Mouse (Mus musculus) midbrain, embryonic 12.5 days (tissue): Measurements from ENCODE around the gene Knl1. TPM values are rescaled to one million over a fixed set of nuclear protein-coding genes. Genes with fewer than 3 reads are reported as not detected.
"Not testable (repeated sequence)": the region's sequence is repeated elsewhere in the genome, so short reads cannot be mapped to it uniquely, and the experiment has no call there.

Experiments used
- ATAC-seq: fragments of 200-750 bp; cut with Nextera tagmentation; 2 replicates; pipeline ENCODE4 v1.8.0; 2017; ENCODE audit warnings: low read depth, moderate TSS enrichment, moderate library complexity; ENCODE audit not compliant: low FRiP score
- H3K27ac ChIP-seq: fragments of 300-500 bp; sonication (generic); replicated peaks from 2 replicates; pipeline ENCODE4 v1.5.1; 2016; ENCODE audit warnings: mild to moderate bottlenecking
- H3K27me3 ChIP-seq: fragments of 300-500 bp; sonication (generic); 2 replicates; pipeline ENCODE4 v1.6.1; 2016; ENCODE audit warnings: mild to moderate bottlenecking
- H3K36me3 ChIP-seq: fragments of 300-500 bp; sonication (generic); 2 replicates; pipeline ENCODE4 v1.6.1; 2016
- H3K4me1 ChIP-seq: fragments of 300-500 bp; sonication (generic); 2 replicates; pipeline ENCODE4 v1.6.1; 2016
- H3K4me2 ChIP-seq: fragments of 300-500 bp; sonication (generic); replicated peaks from 2 replicates; pipeline ENCODE4 v1.6.1; 2016; ENCODE audit warnings: mild to moderate bottlenecking, moderate library complexity
- H3K4me3 ChIP-seq: fragments of 300-500 bp; sonication (generic); 2 replicates; pipeline ENCODE4 v1.5.1; 2016; ENCODE audit warnings: mild to moderate bottlenecking
- H3K9ac ChIP-seq: fragments of 300-500 bp; sonication (generic); replicated peaks from 2 replicates; pipeline ENCODE4 v1.6.1; 2016; ENCODE audit warnings: mild to moderate bottlenecking, moderate library complexity
- H3K9me3 ChIP-seq: fragments of 300-500 bp; sonication (generic); 2 replicates; pipeline ENCODE4 v1.6.1; 2016; ENCODE audit warnings: mild to moderate bottlenecking
- WGBS: fragments of 180-500 bp; shearing (Covaris S2); methylation state at CpG from one replicate; pipeline ENCODE4 v1.1.7; 2016; 5-methylcytosine and 5-hydroxymethylcytosine counted together
- polyA plus RNA-seq: library from polyadenylated mRNA; unstranded; fragments of >200 nt; fragmentation: Nextera tagmentation; extraction: Ambion mirVana; gene quantifications from 2 replicates; pipeline ENCODE4 v1.2.1, GENCODE M21; 2016

The Knl1 gene
- polyA plus RNA-seq: 60.3 and 61.9 TPM in 2 replicates

DNA sequence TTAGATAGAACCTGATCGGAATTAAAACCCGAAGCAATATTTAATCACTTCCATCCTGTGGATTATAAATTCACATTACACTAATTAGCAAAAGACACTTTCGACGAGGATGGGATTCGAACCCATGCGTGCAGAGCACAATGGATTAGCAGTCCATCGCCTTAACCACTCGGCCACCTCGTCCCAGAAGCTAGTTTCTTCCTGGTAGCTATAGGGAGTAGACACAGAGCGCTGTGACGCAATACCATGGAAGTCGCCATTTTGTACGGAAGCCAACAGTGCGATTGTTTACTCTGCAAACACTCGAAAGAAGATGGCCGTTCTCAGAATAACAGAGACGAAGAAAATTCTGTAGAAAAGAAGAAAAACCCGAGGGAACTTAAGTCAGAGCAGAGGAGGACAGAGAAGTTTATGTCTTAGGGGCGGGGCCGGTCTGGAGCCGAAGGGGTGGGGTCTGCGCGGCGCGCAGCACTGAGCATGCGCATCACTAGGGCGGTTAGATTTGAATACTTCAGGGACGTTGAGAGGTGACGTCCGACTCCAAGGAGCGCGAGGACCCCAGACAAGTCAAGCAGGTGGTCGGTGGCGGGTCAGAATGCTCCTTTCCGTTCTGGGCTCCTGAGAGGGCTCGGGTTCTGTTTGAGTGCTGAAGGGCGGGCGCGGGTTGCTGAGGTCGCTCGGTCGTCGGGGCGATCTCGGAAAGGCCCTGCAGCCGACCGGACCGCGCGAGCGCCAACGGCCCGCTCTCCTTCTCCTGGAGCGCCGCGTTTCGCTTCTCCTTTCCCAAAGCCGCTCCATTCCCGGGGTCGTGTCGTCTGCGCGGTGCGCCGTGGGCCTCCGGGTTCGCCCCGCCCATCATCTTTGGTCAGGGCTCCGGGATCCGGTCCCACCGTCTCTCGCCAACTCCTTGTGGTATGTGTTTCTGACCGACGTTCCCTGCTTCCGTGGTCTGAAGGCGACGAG, at the start of gene Knl1:
Gene Knl1, plus strand, starts transcription at position 471 of the 963 bp plus-strand sequence.
- peak; percentile 97 for ATAC-seq
- under 1% methylated on average over 73 of the region's 77 CpGs for WGBS
- H3K27me3 ChIP-seq: no peaks in the 10 kb centered on the region
- peak within 1 kb of the TSS; percentile 58 for H3K4me2 ChIP-seq
- peak within 1 kb of the TSS; percentile 81 for H3K4me3 ChIP-seq
- peak within 1 kb of the TSS; percentile 88 for H3K27ac ChIP-seq
- H3K9me3 ChIP-seq: no peaks in the 10 kb centered on the region
- H3K9ac ChIP-seq: peak within 1 kb of the TSS; percentile 65
- peaks cover 13% of the 10 kb centered on the region for H3K4me1 ChIP-seq
- 0 out of 2 replicates have a peak, but pooled peaks cover 3% of the 10 kb centered on the region for H3K36me3 ChIP-seq

DNA sequence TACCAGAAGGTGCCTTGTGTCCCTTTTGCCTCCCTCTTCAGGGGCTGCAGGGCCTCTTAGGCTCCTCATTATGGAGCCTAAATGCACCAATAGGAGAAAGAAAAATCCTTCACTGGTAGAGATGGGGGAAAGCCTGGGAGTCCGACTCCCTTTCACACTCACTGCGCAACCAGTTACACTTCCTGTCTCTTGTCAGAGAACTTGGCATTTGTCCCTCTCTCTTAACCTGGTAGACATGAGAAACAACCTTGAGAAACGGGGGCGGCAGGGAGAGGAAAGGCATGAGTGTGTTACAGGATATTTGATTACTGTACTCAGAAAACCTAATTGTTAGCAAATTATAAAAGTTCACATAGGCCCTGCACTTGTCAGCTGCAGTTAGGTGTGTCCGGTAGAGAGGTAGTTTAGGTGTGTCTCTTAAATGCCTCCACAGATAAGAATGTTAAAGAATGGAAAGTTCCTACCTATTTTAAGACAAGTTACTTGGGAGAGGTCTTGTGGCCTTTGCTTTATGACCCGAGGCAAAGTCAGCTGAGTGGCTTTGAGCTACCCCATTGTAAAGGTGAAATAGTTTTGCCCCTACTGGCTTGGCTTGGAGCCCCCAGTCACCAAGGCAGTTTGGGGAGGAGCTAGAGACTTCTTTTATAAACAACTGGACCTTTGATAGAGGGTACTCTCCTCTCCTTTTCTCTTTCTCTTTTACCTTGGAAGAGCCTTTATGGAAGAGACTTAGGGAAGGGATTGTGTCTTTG, 48.6 kb upstream of the Knl1 start:
- no peaks in the 10 kb centered on the region for H3K9me3 ChIP-seq
- H3K27ac ChIP-seq: no peak overlapping the region
- no peak overlapping the region for H3K4me3 ChIP-seq
- H3K36me3 ChIP-seq: no peaks in the 10 kb centered on the region
- no peak overlapping the region for H3K9ac ChIP-seq
- H3K4me2 ChIP-seq: no peak overlapping the region
- peaks cover 15% of the 10 kb centered on the region for H3K27me3 ChIP-seq
- no peak for ATAC-seq
- 81% methylated on average over 6 of the region's 6 CpGs for WGBS
- peaks cover 13% of the 10 kb centered on the region; the same call in 1 of the 2 replicates for H3K4me1 ChIP-seq

DNA sequence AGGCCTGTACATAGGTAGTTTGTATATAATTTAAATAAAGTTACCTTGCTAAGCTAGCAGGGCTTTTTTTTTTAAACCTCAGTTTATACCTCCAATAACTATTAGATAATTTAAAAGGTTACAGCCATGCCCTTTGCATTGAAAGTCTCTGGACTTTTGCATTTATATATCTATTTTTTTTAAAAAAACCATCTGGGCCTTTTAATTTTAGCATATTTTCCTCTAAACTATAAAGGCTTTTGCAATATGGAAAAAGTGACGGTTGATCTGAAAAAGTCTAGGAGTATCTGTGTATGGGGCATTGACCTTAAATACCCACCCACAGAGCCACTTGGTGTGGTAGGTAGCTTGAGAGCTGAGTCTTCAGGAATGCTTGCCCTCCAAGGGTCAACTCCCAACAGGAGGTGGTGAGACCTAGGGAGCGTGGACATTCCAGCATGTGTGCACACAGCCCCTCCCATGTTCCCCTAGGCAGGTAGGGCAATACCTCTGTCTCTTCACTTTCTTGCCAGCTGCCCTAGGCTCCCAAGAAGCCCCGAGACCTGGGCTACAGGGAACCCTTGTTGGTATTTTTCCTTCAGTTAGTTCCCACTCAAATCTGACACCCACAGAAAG, 47.8 kb upstream of the Knl1 start:
- Histone ChIP-seq H3K27ac (no peak overlapping the region), H3K9ac (no peak overlapping the region), H3K27me3 (peaks cover 15% of the 10 kb centered on the region), H3K4me2 (no peak overlapping the region), H3K36me3 (no peaks in the 10 kb centered on the region), H3K9me3 (no peaks in the 10 kb centered on the region), H3K4me1 (peaks cover 13% of the 10 kb centered on the region; the same call in 1 of the 2 replicates), H3K4me3 (no peak overlapping the region)
- no peak for ATAC-seq
- 52% methylated on average over 3 of the region's 3 CpGs for WGBS

DNA sequence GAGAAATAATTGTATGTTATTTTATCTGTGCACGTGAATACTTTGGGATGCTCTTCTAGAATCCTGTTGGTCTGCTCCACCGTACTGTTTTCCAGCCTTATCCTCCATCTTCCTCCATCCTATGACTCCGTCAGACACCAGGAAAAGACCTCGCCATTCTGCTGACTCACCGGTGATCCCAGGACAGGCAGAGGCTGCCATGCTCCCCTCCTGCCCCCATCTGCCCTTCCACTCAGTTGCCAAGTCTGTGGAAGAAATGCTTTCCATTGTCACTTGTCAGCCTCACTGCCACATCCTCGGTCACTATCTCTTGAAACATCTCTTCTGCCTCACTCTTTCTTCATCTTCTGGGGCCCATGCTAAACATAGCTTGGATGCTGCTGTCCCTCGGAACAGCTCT, 40.0 kb upstream of the Knl1 start:
- 86% methylated on average over 7 of the region's 7 CpGs for WGBS
- Histone ChIP-seq H3K4me2 (no peak overlapping the region), H3K27ac (no peak overlapping the region), H3K9ac (no peak overlapping the region), H3K36me3 (no peaks in the 10 kb centered on the region), H3K27me3 (no peaks in the 10 kb centered on the region), H3K4me1 (no peaks in the 10 kb centered on the region), H3K4me3 (no peak overlapping the region), H3K9me3 (no peaks in the 10 kb centered on the region)
- ATAC-seq: no peak

DNA sequence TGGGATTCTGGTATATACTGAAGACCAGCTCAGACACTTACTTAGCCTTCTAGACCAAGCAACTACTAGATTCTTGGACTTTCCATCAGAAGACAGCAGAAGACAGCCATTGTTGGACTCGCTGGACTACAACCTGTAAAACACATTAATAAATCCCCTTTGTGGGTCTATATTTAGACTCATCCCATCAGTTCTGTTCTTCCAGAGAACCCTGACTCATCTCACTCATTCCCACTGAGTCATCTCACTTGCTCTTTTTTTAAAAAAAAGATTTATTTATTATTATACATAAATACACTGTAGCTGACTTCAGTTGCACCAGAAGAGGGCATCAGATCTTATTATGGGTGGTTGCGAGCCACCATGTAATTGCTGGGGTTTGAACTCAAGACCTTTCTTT, 37.5 kb upstream of the Knl1 start:
- 91% methylated on average over 2 of the region's 2 CpGs for WGBS
- no peaks in the 10 kb centered on the region for H3K4me1 ChIP-seq
- no peak for ATAC-seq
- H3K4me2 ChIP-seq: no peak overlapping the region
- H3K9me3 ChIP-seq: no peaks in the 10 kb centered on the region
- no peaks in the 10 kb centered on the region for H3K27me3 ChIP-seq
- H3K4me3 ChIP-seq: no peak overlapping the region
- H3K9ac ChIP-seq: no peak overlapping the region
- H3K27ac ChIP-seq: no peak overlapping the region
- no peaks in the 10 kb centered on the region for H3K36me3 ChIP-seq

DNA sequence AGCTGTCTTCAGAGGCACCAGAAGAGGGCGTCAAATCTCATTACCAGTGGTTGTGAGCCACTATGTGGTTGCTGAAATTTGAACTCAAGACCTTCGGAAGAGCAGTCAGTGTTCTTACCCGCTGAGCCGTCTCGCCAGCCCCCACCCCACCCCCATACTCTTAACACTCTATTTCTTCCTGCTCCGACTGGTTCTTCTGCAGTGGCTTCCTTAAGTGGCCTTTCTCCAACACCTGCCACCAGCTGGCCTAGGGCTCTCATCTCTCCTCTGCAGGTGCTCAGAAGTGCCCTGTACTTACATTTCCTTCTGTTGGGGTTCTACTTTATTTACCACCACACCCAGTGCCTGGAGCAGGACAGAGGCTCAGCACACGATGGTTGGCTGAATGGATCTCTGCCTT, 31.9 kb upstream of the Knl1 start:
- 0 out of 2 replicates have a peak, but pooled peaks cover 3% of the 10 kb centered on the region for H3K9me3 ChIP-seq
- no peaks in the 10 kb centered on the region for H3K27me3 ChIP-seq
- no peak overlapping the region for H3K4me2 ChIP-seq
- ATAC-seq: no peak
- WGBS: 88% methylated on average over 7 of the region's 7 CpGs
- peaks cover 8% of the 10 kb centered on the region; the same call in 1 of the 2 replicates for H3K4me1 ChIP-seq
- no peak overlapping the region for H3K27ac ChIP-seq
- H3K9ac ChIP-seq: no peak overlapping the region
- no peak overlapping the region for H3K4me3 ChIP-seq
- peaks cover 15% of the 10 kb centered on the region for H3K36me3 ChIP-seq

DNA sequence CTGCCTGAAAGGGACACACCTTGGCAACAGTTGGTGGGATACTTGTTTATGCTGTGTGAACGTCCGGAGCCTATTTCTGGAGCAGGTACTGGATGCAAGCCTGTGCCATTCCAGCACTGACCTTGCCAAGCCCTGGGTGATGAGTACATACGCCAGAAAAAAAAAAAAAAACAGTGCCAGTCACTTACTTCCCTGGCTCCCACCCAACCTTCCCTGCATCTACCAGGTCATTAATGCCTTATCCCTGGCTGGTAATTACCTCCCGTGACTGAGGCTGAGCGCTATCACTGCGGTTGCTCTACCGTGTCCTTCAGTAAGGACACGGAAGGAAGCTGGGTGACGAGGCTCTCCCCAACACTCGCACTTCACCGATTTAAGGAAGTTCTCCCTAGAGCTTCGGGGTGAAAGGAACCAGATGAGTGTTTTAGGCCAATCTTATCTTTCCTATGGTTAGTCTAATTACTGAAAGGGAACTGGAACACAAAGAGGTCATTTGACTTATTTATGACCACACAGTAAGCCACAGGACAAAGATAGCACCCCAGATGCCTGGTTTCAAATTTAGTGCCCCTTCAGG, 31.2 kb upstream of the Knl1 start:
- Histone ChIP-seq H3K27me3 (no peaks in the 10 kb centered on the region), H3K4me1 (peaks cover 8% of the 10 kb centered on the region; the same call in 1 of the 2 replicates), H3K27ac (no peak overlapping the region), H3K9me3 (0 out of 2 replicates have a peak, but pooled peaks cover 3% of the 10 kb centered on the region), H3K36me3 (peaks cover 17% of the 10 kb centered on the region), H3K4me2 (no peak overlapping the region), H3K9ac (no peak overlapping the region), H3K4me3 (no peak overlapping the region)
- ATAC-seq: no peak
- 83% methylated on average over 12 of the region's 12 CpGs for WGBS

DNA sequence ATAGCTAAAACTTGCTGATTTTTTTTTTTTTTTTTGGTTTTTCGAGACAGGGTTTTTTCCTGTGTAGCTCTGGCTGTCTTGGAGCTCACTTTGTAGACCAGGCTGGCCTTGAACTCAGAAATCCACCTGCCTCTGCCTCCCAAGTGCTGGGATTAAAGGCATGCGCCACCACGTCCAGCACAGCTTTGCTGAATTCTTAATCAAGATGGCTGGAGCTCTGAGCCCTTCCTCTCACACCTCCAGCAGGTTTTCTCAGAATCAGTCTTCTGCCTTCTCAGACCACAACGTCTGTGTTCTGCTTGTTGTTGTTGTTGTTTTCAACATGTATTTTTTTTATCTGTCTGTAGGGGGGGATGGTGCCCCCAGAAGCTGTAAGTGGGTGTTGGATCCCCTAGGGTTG, 30.6 kb upstream of the Knl1 start:
- H3K4me1 ChIP-seq, H3K9ac ChIP-seq, H3K27ac ChIP-seq, ATAC-seq, H3K4me3 ChIP-seq, H3K9me3 ChIP-seq, H3K4me2 ChIP-seq, H3K27me3 ChIP-seq: not testable (repeated sequence)
- WGBS: 81% methylated on average over 4 of the region's 4 CpGs
- H3K36me3 ChIP-seq: peaks cover 23% of the 10 kb centered on the region

DNA sequence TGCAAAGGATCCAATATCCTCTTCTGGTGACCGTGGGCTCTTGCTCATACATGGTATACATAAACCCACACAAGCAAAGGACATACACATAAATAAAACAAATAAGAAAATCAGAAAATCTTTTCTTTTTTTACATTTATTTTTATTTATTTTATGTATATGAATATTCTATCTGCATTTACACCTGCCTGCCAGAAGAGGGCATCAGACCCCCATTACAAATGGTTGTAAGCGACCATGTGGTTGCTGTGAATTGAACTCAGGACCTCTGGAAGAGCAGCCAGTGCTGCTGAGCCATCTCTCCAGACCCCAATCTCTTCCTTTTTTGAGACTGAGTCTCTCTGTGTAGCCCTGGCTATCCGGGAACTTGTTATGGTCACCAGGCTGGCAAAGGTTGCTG, 29.3 kb upstream of the Knl1 start:
- no peak overlapping the region for H3K4me3 ChIP-seq
- H3K4me1 ChIP-seq: peaks cover 8% of the 10 kb centered on the region; the same call in 1 of the 2 replicates
- 97% methylated on average over 3 of the region's 3 CpGs for WGBS
- no peak overlapping the region for H3K9ac ChIP-seq
- H3K27ac ChIP-seq: no peak overlapping the region
- H3K27me3 ChIP-seq: no peaks in the 10 kb centered on the region
- no peak overlapping the region for H3K4me2 ChIP-seq
- 0 out of 2 replicates have a peak, but pooled peaks cover 3% of the 10 kb centered on the region for H3K9me3 ChIP-seq
- ATAC-seq: no peak
- peaks cover 36% of the 10 kb centered on the region for H3K36me3 ChIP-seq

DNA sequence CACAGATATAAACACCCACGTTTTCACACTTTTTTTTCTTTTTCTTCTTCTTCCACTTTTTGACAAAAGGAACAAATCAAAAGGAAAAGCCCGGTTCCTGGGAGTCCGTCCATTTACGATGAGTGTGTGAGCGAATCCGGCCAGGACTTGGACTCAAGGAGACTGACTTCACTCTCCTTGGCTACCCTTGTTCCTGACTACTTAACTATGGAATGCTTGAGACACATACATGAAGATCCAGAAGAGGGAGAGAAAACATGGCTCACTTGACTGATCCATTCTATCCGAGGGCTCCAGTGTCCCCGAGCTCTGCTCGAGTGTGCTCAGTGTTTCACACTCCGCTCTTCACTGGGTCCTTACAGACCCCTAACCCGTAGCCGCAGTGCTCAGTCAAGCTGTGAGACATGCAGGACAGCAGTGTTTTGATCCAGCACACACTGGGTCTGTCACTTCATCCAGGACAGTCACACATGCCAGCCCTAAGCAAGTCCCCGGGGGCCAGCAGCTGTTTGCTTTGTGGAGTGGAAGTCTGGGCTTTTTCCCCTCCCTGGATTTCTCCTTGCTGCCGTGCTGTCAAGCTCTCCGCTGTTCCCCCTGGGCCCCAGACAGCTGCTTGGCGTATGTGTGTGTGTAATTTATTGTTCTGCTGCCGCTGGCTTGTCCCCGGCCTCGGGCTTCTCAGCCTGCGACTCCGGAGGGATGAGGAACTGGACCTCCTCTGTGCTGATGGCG, 28.4 kb upstream of the Knl1 start:
- peaks cover 8% of the 10 kb centered on the region; the same call in 1 of the 2 replicates for H3K4me1 ChIP-seq
- peak; percentile 73 for ATAC-seq
- H3K36me3 ChIP-seq: peaks cover 36% of the 10 kb centered on the region
- no peak overlapping the region for H3K4me3 ChIP-seq
- no peak overlapping the region for H3K9ac ChIP-seq
- 60% methylated on average over 22 of the region's 22 CpGs for WGBS
- H3K27me3 ChIP-seq: no peaks in the 10 kb centered on the region
- 0 out of 2 replicates have a peak, but pooled peaks cover 3% of the 10 kb centered on the region for H3K9me3 ChIP-seq
- H3K4me2 ChIP-seq: peak overlapping the region; percentile 20
- H3K27ac ChIP-seq: peak overlapping the region; percentile 43

DNA sequence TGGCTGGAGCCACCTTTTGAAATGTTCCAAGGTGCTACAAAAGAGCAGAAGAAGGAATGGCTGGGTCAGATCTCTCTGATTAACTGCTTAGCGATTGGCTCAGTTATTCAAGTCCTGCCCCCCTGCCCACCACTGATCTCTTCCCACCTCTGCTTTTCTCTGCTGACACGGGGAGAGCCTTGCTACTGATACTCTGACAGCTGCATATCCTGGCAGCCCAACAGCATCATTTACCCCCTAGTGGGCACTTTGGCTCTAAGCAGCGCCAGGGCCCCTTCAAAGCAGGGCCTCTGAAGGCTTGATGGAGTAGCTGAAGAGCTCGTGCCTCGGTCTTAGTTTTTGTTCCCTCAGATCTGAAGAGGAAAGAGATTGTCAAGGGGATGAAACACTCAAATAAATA, 27.8 kb upstream of the Knl1 start:
- Histone ChIP-seq H3K9ac (no peak overlapping the region), H3K4me1 (peaks cover 8% of the 10 kb centered on the region; the same call in 1 of the 2 replicates), H3K9me3 (0 out of 2 replicates have a peak, but pooled peaks cover 3% of the 10 kb centered on the region), H3K4me3 (no peak overlapping the region), H3K27ac (peak overlapping the region; percentile 43), H3K4me2 (peak overlapping the region; percentile 20), H3K27me3 (no peaks in the 10 kb centered on the region), H3K36me3 (peaks cover 36% of the 10 kb centered on the region)
- WGBS: 19% methylated on average over 5 of the region's 5 CpGs
- ATAC-seq: peak; percentile 69
